Mouse (Mus musculus): ENCODE results near the gene Bcl2. TPM values are rescaled to one million over a fixed set of nuclear protein-coding genes. Genes with fewer than 3 reads are reported as not detected.
A peak's percentile ranks its signal among the peaks of the same experiment; 100 is the strongest.

Gene Bcl2
- total RNA-seq, 2 experiments from 2014 or later: 13.6 to 16.0 TPM

GRCm38 (mm10) chr1:106618814-106619213 is 95.3 kb downstream of the Bcl2 start:
- DNase-seq: no peak

- no peak for DNase-seq
Observed at GRCm38 (mm10) chr1:106616955-106617354, 97.1 kb downstream of the Bcl2 start.

GRCm38 (mm10) chr1:106613371-106613770 is 100.7 kb downstream of the Bcl2 start:
- no peak for DNase-seq

- no peak for DNase-seq
Observed at GRCm38 (mm10) chr1:106612166-106613031, 101.7 kb downstream of the Bcl2 start.

- no peak for DNase-seq
Observed at GRCm38 (mm10) chr1:106611246-106611645, 102.8 kb downstream of the Bcl2 start.

GRCm38 (mm10) chr1:106608098-106608778 is 105.8 kb downstream of the Bcl2 start:
- DNase-seq: no peak

- no peak for DNase-seq
Observed at GRCm38 (mm10) chr1:106606951-106607350, 107.1 kb downstream of the Bcl2 start.

GRCm38 (mm10) chr1:106603406-106603805 is 110.7 kb downstream of the Bcl2 start:
- DNase-seq: no peak

GRCm38 (mm10) chr1:106602941-106603340 is 111.1 kb downstream of the Bcl2 start:
- DNase-seq: peak; percentile 15

- DNase-seq: no peak
Observed at GRCm38 (mm10) chr1:106602536-106602935, 111.5 kb downstream of the Bcl2 start.

- no peak for DNase-seq
Observed at GRCm38 (mm10) chr1:106601247-106601646, 112.8 kb downstream of the Bcl2 start.

- no peak for DNase-seq
Observed at GRCm38 (mm10) chr1:106600841-106601240, 113.2 kb downstream of the Bcl2 start.

GRCm38 (mm10) chr1:106598292-106598583 is 115.8 kb downstream of the Bcl2 start:
- DNase-seq: no peak

GRCm38 (mm10) chr1:106597575-106598291 is 116.3 kb downstream of the Bcl2 start:
- no peak for DNase-seq

GRCm38 (mm10) chr1:106596380-106596779 is 117.7 kb downstream of the Bcl2 start:
- DNase-seq: no peak

GRCm38 (mm10) chr1:106595286-106595885 is 118.7 kb downstream of the Bcl2 start:
- DNase-seq: no peak

- DNase-seq: no peak
Observed at GRCm38 (mm10) chr1:106591180-106591774, 122.8 kb downstream of the Bcl2 start.

- no peak for DNase-seq
Observed at GRCm38 (mm10) chr1:106589141-106589540, 124.9 kb downstream of the Bcl2 start.

GRCm38 (mm10) chr1:106587866-106588470 is 126.1 kb downstream of the Bcl2 start:
- no peak for DNase-seq

- DNase-seq: no peak
Observed at GRCm38 (mm10) chr1:106586761-106587160, 127.3 kb downstream of the Bcl2 start.

- no peak for DNase-seq
Observed at GRCm38 (mm10) chr1:106585349-106585748, 128.7 kb downstream of the Bcl2 start.

- DNase-seq: no peak
Observed at GRCm38 (mm10) chr1:106584824-106585223, 129.2 kb downstream of the Bcl2 start.

Measured in heart, postnatal 4 days (tissue).